In the genomic region with DNA sequence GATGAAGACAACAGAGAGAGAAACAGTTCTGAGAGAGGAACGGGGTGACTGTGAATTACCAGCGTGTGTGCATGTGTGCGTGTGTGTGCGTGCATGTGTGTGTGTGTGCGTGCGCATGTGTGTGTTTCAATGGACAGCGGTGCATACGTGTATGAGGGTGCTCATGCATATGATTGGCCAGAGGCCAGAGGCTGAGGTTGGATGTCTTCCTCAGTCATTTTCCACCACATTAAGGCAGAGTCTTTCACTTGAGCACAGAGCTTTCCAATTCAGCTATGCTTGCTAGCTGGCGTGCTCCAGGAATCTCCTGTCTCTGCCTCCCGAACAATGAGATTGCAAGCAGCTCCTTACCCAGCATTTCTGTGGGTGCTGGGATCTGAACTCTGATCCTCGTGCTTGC, we compare ENCODE assay signal across 31 mouse cellular contexts.
"Had no signal": no experiment of that assay in that cellular context is flagged by ENCODE, and none has a peak within 500 bp of the region (broad histone marks: within the 10 kb centered on the region; RNA-seq: fewer than 3 reads in every experiment).

No protein-coding gene starts in this region.

- H3K4me3 ChIP-seq: limb, embryonic 10.5 days; limb, embryonic 12.5 days; limb, embryonic 13.5 days; limb, embryonic 15.5 days; liver, embryonic 12.5 days; liver, embryonic 13.5 days; liver, embryonic 15.5 days; lung, embryonic 15.5 days; megakaryocyte, embryonic 14.5 days; midbrain, embryonic 10.5 days; midbrain, embryonic 12.5 days; midbrain, embryonic 15.5 days; myocyte; neural tube, embryonic 12.5 days; neural tube, embryonic 13.5 days had no signal

- H3K4me2 ChIP-seq: limb, embryonic 12.5 days; limb, embryonic 13.5 days; limb, embryonic 15.5 days; liver, embryonic 11.5 days; liver, embryonic 12.5 days; liver, embryonic 13.5 days; liver, embryonic 15.5 days; lung, embryonic 14.5 days; lung, embryonic 15.5 days; midbrain, embryonic 12.5 days; midbrain, embryonic 15.5 days; neural tube, embryonic 12.5 days; neural tube, embryonic 13.5 days had no signal

- H3K36me3 ChIP-seq: limb, embryonic 10.5 days; limb, embryonic 12.5 days; limb, embryonic 13.5 days; limb, embryonic 15.5 days; liver, embryonic 12.5 days; liver, embryonic 13.5 days; liver, embryonic 15.5 days; lung, embryonic 15.5 days; midbrain, embryonic 10.5 days; midbrain, embryonic 12.5 days; midbrain, embryonic 15.5 days; neural tube, embryonic 12.5 days; neural tube, embryonic 13.5 days had no signal

- H3K4me1 ChIP-seq: limb, embryonic 10.5 days; limb, embryonic 12.5 days; limb, embryonic 13.5 days; limb, embryonic 15.5 days; liver, embryonic 15.5 days; lung, embryonic 15.5 days; midbrain, embryonic 12.5 days had no signal

- DNase-seq: left cerebral cortex, postnatal 4 days; liver; liver, embryonic 13.5 days; liver, postnatal 0 days; lung, adult 18-20 months; lung, adult 2 months; lung, embryonic 14.5 days; lung, postnatal 10 days; lung, postnatal 14 days; lung, postnatal 36 days; lung, postnatal 4 days; midbrain, embryonic 14.5 days had no signal

- H3K9ac ChIP-seq: limb, embryonic 12.5 days; limb, embryonic 13.5 days; limb, embryonic 15.5 days; liver, embryonic 12.5 days; liver, embryonic 13.5 days; liver, embryonic 14.5 days; liver, embryonic 15.5 days; liver, postnatal 0 days; lung, embryonic 14.5 days; lung, embryonic 15.5 days; midbrain, embryonic 12.5 days; midbrain, embryonic 15.5 days; neural tube, embryonic 12.5 days; neural tube, embryonic 13.5 days had no signal

- H3K27me3 ChIP-seq: limb, embryonic 12.5 days; limb, embryonic 13.5 days; limb, embryonic 15.5 days; liver, embryonic 12.5 days; liver, embryonic 13.5 days; liver, embryonic 15.5 days; lung, embryonic 15.5 days; megakaryocyte, embryonic 14.5 days; midbrain, embryonic 12.5 days; midbrain, embryonic 15.5 days; neural tube, embryonic 12.5 days; neural tube, embryonic 13.5 days had no signal

- ATAC-seq: liver, embryonic 12.5 days; liver, postnatal 0 days; lung, postnatal 0 days; midbrain, embryonic 15.5 days; midbrain, embryonic 16.5 days had no signal

- H3K9me3 ChIP-seq: limb, embryonic 10.5 days; limb, embryonic 12.5 days; limb, embryonic 15.5 days; liver, embryonic 12.5 days; liver, embryonic 13.5 days; liver, embryonic 15.5 days; lung, embryonic 15.5 days; midbrain, embryonic 10.5 days; midbrain, embryonic 12.5 days; midbrain, embryonic 15.5 days; neural tube, embryonic 12.5 days; neural tube, embryonic 13.5 days had no signal

- H3K27ac ChIP-seq: limb, embryonic 10.5 days; limb, embryonic 12.5 days; limb, embryonic 13.5 days; limb, embryonic 15.5 days; liver, embryonic 12.5 days; liver, embryonic 13.5 days; liver, embryonic 14.5 days; liver, embryonic 15.5 days; lung, embryonic 15.5 days; macrophage; midbrain, embryonic 12.5 days; neural tube, embryonic 12.5 days had no signal
